Mouse (Mus musculus): ENCODE results near the gene Sh3rf3. TPM values are rescaled to one million over a fixed set of nuclear protein-coding genes. Genes with fewer than 3 reads are reported as not detected.
A peak's percentile ranks its signal among the peaks of the same experiment; 100 is the strongest.

The Sh3rf3 gene
- polyA plus RNA-seq, 1 experiment from 2014 or later = 0.65 TPM

- no peaks in the 10 kb centered on the region for H3K27me3 ChIP-seq (ENCODE audit: insufficient read depth, poor library complexity, severe bottlenecking)
- H3K9me3 ChIP-seq = no peaks in the 10 kb centered on the region
- H3K4me1 ChIP-seq = no peaks in the 10 kb centered on the region
- 91% methylated on average over 9 of the region's 9 CpGs for WGBS
- no peak overlapping the region for H3K4me3 ChIP-seq
- no peaks in the 10 kb centered on the region for H3K36me3 ChIP-seq
- H3K27ac ChIP-seq = no peak overlapping the region
- no peak for DNase-seq (ENCODE audit: low spot score)
These were observed 168.6 kb downstream of the Sh3rf3 start for GRCm38 (mm10) chr10:58981674-58982329.

- Histone ChIP-seq H3K36me3 (no peaks in the 10 kb centered on the region), H3K27me3 (ENCODE audit: insufficient read depth, poor library complexity, severe bottlenecking) (no peaks in the 10 kb centered on the region), H3K27ac (no peak overlapping the region), H3K4me3 (no peak overlapping the region), H3K4me1 (no peaks in the 10 kb centered on the region), H3K9me3 (no peaks in the 10 kb centered on the region)
- 87% methylated on average over 5 of the region's 5 CpGs for WGBS
- no peak for DNase-seq (ENCODE audit: low spot score)
These were observed 169.5 kb downstream of the Sh3rf3 start for GRCm38 (mm10) chr10:58982546-58983154.

GRCm38 (mm10) chr10:58991611-58992010 lies 178.5 kb downstream of the Sh3rf3 start:
- no peaks in the 10 kb centered on the region for H3K27me3 ChIP-seq (ENCODE audit: insufficient read depth, poor library complexity, severe bottlenecking)
- H3K36me3 ChIP-seq = no peaks in the 10 kb centered on the region
- no peak overlapping the region for H3K27ac ChIP-seq
- no peaks in the 10 kb centered on the region for H3K9me3 ChIP-seq
- no peak overlapping the region for H3K4me3 ChIP-seq
- H3K4me1 ChIP-seq = no peaks in the 10 kb centered on the region
- WGBS = 78% methylated on average over 3 of the region's 3 CpGs
- no peak for DNase-seq (ENCODE audit: low spot score)

- 69% methylated on average over 2 of the region's 2 CpGs for WGBS
- H3K4me3 ChIP-seq = no peak overlapping the region
- H3K9me3 ChIP-seq = no peaks in the 10 kb centered on the region
- no peaks in the 10 kb centered on the region for H3K4me1 ChIP-seq
- H3K27ac ChIP-seq = no peak overlapping the region
- H3K36me3 ChIP-seq = no peaks in the 10 kb centered on the region
- DNase-seq (ENCODE audit: low spot score) = peak; percentile 28
- no peaks in the 10 kb centered on the region for H3K27me3 ChIP-seq (ENCODE audit: insufficient read depth, poor library complexity, severe bottlenecking)
These were observed 181.6 kb downstream of the Sh3rf3 start for GRCm38 (mm10) chr10:58994726-58995125.

- Histone ChIP-seq H3K27ac (no peak overlapping the region), H3K27me3 (ENCODE audit: insufficient read depth, poor library complexity, severe bottlenecking) (no peaks in the 10 kb centered on the region), H3K9me3 (no peaks in the 10 kb centered on the region), H3K4me3 (no peak overlapping the region), H3K4me1 (no peaks in the 10 kb centered on the region), H3K36me3 (no peaks in the 10 kb centered on the region)
- WGBS = 75% methylated on average over 3 of the region's 3 CpGs
- DNase-seq (ENCODE audit: low spot score) = no peak
These were observed 182.0 kb downstream of the Sh3rf3 start for GRCm38 (mm10) chr10:58995132-58995531.

- Histone ChIP-seq H3K4me3 (no peak overlapping the region), H3K27ac (no peak overlapping the region), H3K27me3 (ENCODE audit: insufficient read depth, poor library complexity, severe bottlenecking) (peaks cover 11% of the 10 kb centered on the region; the same call in 1 of the 2 replicates), H3K4me1 (no peaks in the 10 kb centered on the region), H3K9me3 (no peaks in the 10 kb centered on the region), H3K36me3 (no peaks in the 10 kb centered on the region)
- WGBS = 90% methylated on average over 9 of the region's 9 CpGs
- no peak for DNase-seq (ENCODE audit: low spot score)
These were observed 189.2 kb downstream of the Sh3rf3 start for GRCm38 (mm10) chr10:59002361-59002760.

GRCm38 (mm10) chr10:59011415-59011814 lies 198.3 kb downstream of the Sh3rf3 start:
- 82% methylated on average over 7 of the region's 7 CpGs for WGBS
- H3K9me3 ChIP-seq = no peaks in the 10 kb centered on the region
- H3K27ac ChIP-seq = no peak overlapping the region
- DNase-seq (ENCODE audit: low spot score) = no peak
- 0 out of 2 replicates have a peak, but pooled peaks cover 3% of the 10 kb centered on the region for H3K27me3 ChIP-seq (ENCODE audit: insufficient read depth, poor library complexity, severe bottlenecking)
- H3K4me3 ChIP-seq = no peak overlapping the region
- H3K4me1 ChIP-seq = no peaks in the 10 kb centered on the region
- no peaks in the 10 kb centered on the region for H3K36me3 ChIP-seq

GRCm38 (mm10) chr10:59013618-59014017 lies 200.5 kb downstream of the Sh3rf3 start:
- DNase-seq (ENCODE audit: low spot score) = no peak
- no peak overlapping the region for H3K27ac ChIP-seq
- H3K4me3 ChIP-seq = no peak overlapping the region
- no peaks in the 10 kb centered on the region for H3K36me3 ChIP-seq
- 87% methylated on average over 9 of the region's 9 CpGs for WGBS
- H3K4me1 ChIP-seq = no peaks in the 10 kb centered on the region
- H3K27me3 ChIP-seq (ENCODE audit: insufficient read depth, poor library complexity, severe bottlenecking) = no peaks in the 10 kb centered on the region
- H3K9me3 ChIP-seq = no peaks in the 10 kb centered on the region

GRCm38 (mm10) chr10:59019302-59019973 lies 206.3 kb downstream of the Sh3rf3 start:
- H3K4me3 ChIP-seq = no peak overlapping the region
- H3K4me1 ChIP-seq = no peaks in the 10 kb centered on the region
- H3K27me3 ChIP-seq (ENCODE audit: insufficient read depth, poor library complexity, severe bottlenecking) = no peaks in the 10 kb centered on the region
- H3K27ac ChIP-seq = no peak overlapping the region
- no peaks in the 10 kb centered on the region for H3K9me3 ChIP-seq
- H3K36me3 ChIP-seq = no peaks in the 10 kb centered on the region
- 67% methylated on average over 3 of the region's 3 CpGs for WGBS
- no peak for DNase-seq (ENCODE audit: low spot score)

- no peak overlapping the region for H3K4me3 ChIP-seq
- H3K9me3 ChIP-seq = no peaks in the 10 kb centered on the region; the same call in 1 of the 2 replicates
- H3K27ac ChIP-seq = no peak overlapping the region
- 88% methylated on average over 4 of the region's 4 CpGs for WGBS
- no peaks in the 10 kb centered on the region for H3K36me3 ChIP-seq
- H3K4me1 ChIP-seq = peaks cover 4% of the 10 kb centered on the region; the same call in 1 of the 2 replicates
- H3K27me3 ChIP-seq (ENCODE audit: insufficient read depth, poor library complexity, severe bottlenecking) = no peaks in the 10 kb centered on the region
- DNase-seq (ENCODE audit: low spot score) = no peak
These were observed 237.3 kb downstream of the Sh3rf3 start for GRCm38 (mm10) chr10:59050434-59050833.

GRCm38 (mm10) chr10:59056294-59056693 lies 243.1 kb downstream of the Sh3rf3 start:
- no peak for DNase-seq (ENCODE audit: low spot score)
- Histone ChIP-seq H3K27ac (no peak overlapping the region), H3K36me3 (no peaks in the 10 kb centered on the region), H3K4me3 (no peak overlapping the region), H3K27me3 (ENCODE audit: insufficient read depth, poor library complexity, severe bottlenecking) (no peaks in the 10 kb centered on the region), H3K4me1 (peaks cover 4% of the 10 kb centered on the region; the same call in 1 of the 2 replicates), H3K9me3 (no peaks in the 10 kb centered on the region)
- 65% methylated on average over 6 of the region's 6 CpGs for WGBS

- WGBS = 74% methylated on average over 6 of the region's 6 CpGs
- no peak for DNase-seq (ENCODE audit: low spot score)
- no peaks in the 10 kb centered on the region for H3K9me3 ChIP-seq
These were observed 253.6 kb downstream of the Sh3rf3 start for GRCm38 (mm10) chr10:59066804-59067203.

GRCm38 (mm10) chr10:59072827-59073226 lies 259.7 kb downstream of the Sh3rf3 start:
- Histone ChIP-seq H3K4me3 (no peak overlapping the region), H3K4me1 (peaks cover 9% of the 10 kb centered on the region; the same call in 1 of the 2 replicates), H3K36me3 (no peaks in the 10 kb centered on the region), H3K9me3 (no peaks in the 10 kb centered on the region), H3K27ac (no peak overlapping the region), H3K27me3 (ENCODE audit: insufficient read depth, poor library complexity, severe bottlenecking) (peaks cover 8% of the 10 kb centered on the region; the same call in 1 of the 2 replicates)
- no peak for DNase-seq (ENCODE audit: low spot score)
- 74% methylated on average over 4 of the region's 4 CpGs for WGBS

More at GRCm38 (mm10) chr10:59066804-59067203, 253.6 kb downstream of the Sh3rf3 start:
- Histone ChIP-seq H3K27me3 (ENCODE audit: insufficient read depth, poor library complexity, severe bottlenecking) (no peaks in the 10 kb centered on the region), H3K4me3 (no peak overlapping the region), H3K4me1 (peaks cover 8% of the 10 kb centered on the region; the same call in 1 of the 2 replicates), H3K27ac (no peak overlapping the region), H3K36me3 (no peaks in the 10 kb centered on the region)

All from heart, embryonic 10.5 days (tissue).